In genomic region chr13:63551552-63552290, GRCm38 (mm10) we compare ENCODE assay signal across 9 mouse cellular contexts. TPM values are rescaled to one million over a fixed set of nuclear protein-coding genes. Genes with fewer than 3 reads are reported as not detected.
DNase-seq lines count a peak whose midpoint lies in the region; ATAC-seq lines count a peak whose summit lies in the region.
"Had no signal": no experiment of that assay in that cellular context is flagged by ENCODE, and none has a peak within 500 bp of the region (broad histone marks: within the 10 kb centered on the region; RNA-seq: fewer than 3 reads in every experiment).

No protein-coding gene starts in this region.

- H3K9ac ChIP-seq in forebrain, embryonic 11.5 days (ENCODE audit: low read length), result no peak overlapping the region
- no peak overlapping the region for H3K9ac ChIP-seq in intestine, embryonic 16.5 days (ENCODE audit: low read depth, low read length)
- H3K9ac ChIP-seq in neural tube, embryonic 14.5 days (replicated peaks; ENCODE audit: low read depth, low read length), result no peak overlapping the region
- H3K9ac ChIP-seq: liver, embryonic 13.5 days had no signal

- H3K36me3 ChIP-seq in forebrain, embryonic 11.5 days (ENCODE audit: control insufficient read depth, insufficient read depth, low read length), result no peaks in the 10 kb centered on the region
- peaks cover 4% of the 10 kb centered on the region; the same call in 1 of the 2 replicates for H3K36me3 ChIP-seq in intestine, embryonic 16.5 days (ENCODE audit: control insufficient read depth, insufficient read depth, low read length)
- H3K36me3 ChIP-seq in neural tube, embryonic 14.5 days (ENCODE audit: control insufficient read depth, insufficient read depth, low read length), result no peaks in the 10 kb centered on the region

- peak overlapping the region; percentile 42; the same call in 1 of the 2 replicates for H3K27ac ChIP-seq in forebrain, embryonic 11.5 days (ENCODE audit: low read depth, low read length)
- peak overlapping the region; percentile 36 for H3K27ac ChIP-seq in intestine, embryonic 16.5 days (ENCODE audit: low read length)
- peak overlapping the region; percentile 71; the same call in 1 of the 2 replicates for H3K27ac ChIP-seq in neural tube, embryonic 14.5 days (ENCODE audit: low read depth, low read length)
- H3K27ac ChIP-seq: liver, embryonic 13.5 days had no signal

- H3K4me3 ChIP-seq in forebrain, embryonic 11.5 days (ENCODE audit: low read depth, low read length), result no peak overlapping the region
- H3K4me3 ChIP-seq in intestine, embryonic 16.5 days (ENCODE audit: low read length), result no peak overlapping the region
- no peak overlapping the region for H3K4me3 ChIP-seq in neural tube, embryonic 14.5 days (ENCODE audit: low read depth, low read length)
- H3K4me3 ChIP-seq: liver, embryonic 13.5 days had no signal

- 41% methylated on average over 10 of the region's 10 CpGs for WGBS in forebrain, embryonic 11.5 days
- 58% methylated on average over 10 of the region's 10 CpGs for WGBS in intestine, embryonic 16.5 days
- WGBS in neural tube, embryonic 14.5 days, result 34% methylated on average over 10 of the region's 10 CpGs

- H3K4me1 ChIP-seq in forebrain, embryonic 11.5 days (replicated peaks; ENCODE audit: control insufficient read depth, insufficient read depth, low read length), result peaks cover 44% of the 10 kb centered on the region
- H3K4me1 ChIP-seq in intestine, embryonic 16.5 days (ENCODE audit: control insufficient read depth, insufficient read depth, low read length), result peaks cover 53% of the 10 kb centered on the region
- peaks cover 46% of the 10 kb centered on the region for H3K4me1 ChIP-seq in neural tube, embryonic 14.5 days (ENCODE audit: control insufficient read depth, insufficient read depth, low read length)

- H3K4me2 ChIP-seq in forebrain, embryonic 11.5 days (ENCODE audit: low read depth, low read length, severe bottlenecking), result peak overlapping the region; percentile 6; the same call in 1 of the 2 replicates
- H3K4me2 ChIP-seq in intestine, embryonic 16.5 days (ENCODE audit: low read depth, low read length), result no peak overlapping the region
- H3K4me2 ChIP-seq in neural tube, embryonic 14.5 days (ENCODE audit: low read depth, low read length), result peak overlapping the region; percentile 30; the same call in 1 of the 2 replicates
- H3K4me2 ChIP-seq: liver, embryonic 13.5 days had no signal

- no peaks in the 10 kb centered on the region; the same call in 1 of the 2 replicates for H3K27me3 ChIP-seq in forebrain, embryonic 11.5 days (ENCODE audit: control insufficient read depth, insufficient read depth, low read length)
- no peaks in the 10 kb centered on the region for H3K27me3 ChIP-seq in intestine, embryonic 16.5 days (replicated peaks; ENCODE audit: control insufficient read depth, insufficient read depth, low read length)
- H3K27me3 ChIP-seq in neural tube, embryonic 14.5 days (ENCODE audit: control insufficient read depth, insufficient read depth, low read length), result no peaks in the 10 kb centered on the region
- H3K27me3 ChIP-seq: liver, embryonic 13.5 days had no signal

- DNase-seq in cerebellum, adult 9-10 months, result peak; percentile 68
- no peak for DNase-seq in cerebellum, postnatal 4 days (ENCODE audit: low spot score in 2 of 2)
- DNase-seq in forebrain, embryonic 11.5 days (ENCODE audit: low spot score), result no peak
- DNase-seq in right cerebral cortex, postnatal 25 days, result no peak
- DNase-seq in right cerebral cortex, postnatal 4 days, result no peak
- no peak for DNase-seq in spleen, postnatal 36 days (ENCODE audit: low spot score in 2 of 2)
- DNase-seq: liver, embryonic 13.5 days had no signal

- no peak for ATAC-seq in forebrain, embryonic 11.5 days (replicated peaks; ENCODE audit: low FRiP score)
- ATAC-seq in intestine, embryonic 16.5 days, result no peak
- peak; percentile 18; the same call in 1 of the 2 replicates for ATAC-seq in neural tube, embryonic 14.5 days (ENCODE audit: low read depth)

- no peaks in the 10 kb centered on the region for H3K9me3 ChIP-seq in forebrain, embryonic 11.5 days (ENCODE audit: control insufficient read depth, low read length)
- H3K9me3 ChIP-seq in intestine, embryonic 16.5 days (ENCODE audit: control insufficient read depth, low read length), result no peaks in the 10 kb centered on the region
- no peaks in the 10 kb centered on the region for H3K9me3 ChIP-seq in neural tube, embryonic 14.5 days (ENCODE audit: control insufficient read depth, low read length)
- H3K9me3 ChIP-seq: liver, embryonic 13.5 days had no signal

RNA-seq across cellular contexts. Expression of gene Ptch1, which starts 21.7 kb away (rescaled TPM):
- polyA plus RNA-seq in forebrain, embryonic 11.5 days (2014; fragmentation: Nextera tagmentation; extraction: Ambion mirVana), result 25.1 and 26.0 TPM in 2 replicates
- polyA plus RNA-seq in intestine, embryonic 16.5 days (2015; fragmentation: Nextera tagmentation; extraction: Ambion mirVana), result 24.5 and 25.5 TPM in 2 replicates
- polyA plus RNA-seq in neural tube, embryonic 14.5 days (2014; fragmentation: Nextera tagmentation; extraction: Ambion mirVana), result 26.4 and 28.7 TPM in 2 replicates

RNA-seq across cellular contexts. Expression of gene Fancc, which starts 54.6 kb away (rescaled TPM):
- 20.4 and 22.5 TPM in 2 replicates for polyA plus RNA-seq in forebrain, embryonic 11.5 days (2014; fragmentation: Nextera tagmentation; extraction: Ambion mirVana)
- polyA plus RNA-seq in intestine, embryonic 16.5 days (2015; fragmentation: Nextera tagmentation; extraction: Ambion mirVana), result 15.4 and 19.0 TPM in 2 replicates
- 14.6 and 16.1 TPM in 2 replicates for polyA plus RNA-seq in neural tube, embryonic 14.5 days (2014; fragmentation: Nextera tagmentation; extraction: Ambion mirVana)
